Mouse (Mus musculus) spleen, adult 2 months (tissue): ENCODE measurements at regions not wholly inside any gene's neighbourhood (a gene's known extent, or its start where the extent isn't known, plus 50 kb on each side); places are given as distances from the start of the nearest gene placed in this dataset.

Experiments used
- CTCF ChIP-seq: fragments of 200-500 bp; IDR thresholded peaks from 2 replicates; pipeline ENCODE4 v1.5.1; 2011; ENCODE audit warnings: mild to moderate bottlenecking, inconsistent platforms; ENCODE audit not compliant: insufficient read depth, insufficient read length, insufficient replicate concordance; ENCODE audit errors: extremely low read depth
- POLR2A ChIP-seq: fragments of 200-500 bp; IDR thresholded peaks from 2 replicates; pipeline ENCODE4 v1.6.1; 2011; ENCODE audit warnings: low read depth, low read length, inconsistent platforms

- TF ChIP-seq POLR2A (no peak), CTCF (no peak)
These were observed 168.2 kb downstream of the Klf6 start for GRCm38 (mm10) chr13:6029461-6029860.
